Mouse (Mus musculus) neural tube, postnatal 0 days (tissue): ENCODE measurements around the gene Gapdhs. TPM values are rescaled to one million over a fixed set of nuclear protein-coding genes. Genes with fewer than 3 reads are reported as not detected.

ENCODE experiments used
- polyA plus RNA-seq: library from polyadenylated mRNA; unstranded; fragments of >200 nt; fragmentation: Nextera tagmentation; extraction: Ambion mirVana; gene quantifications from 2 replicates; pipeline ENCODE4 v1.2.1, GENCODE M21; 2015

Gapdhs gene
- 0.43 and 0.98 TPM in 2 replicates for polyA plus RNA-seq

DNA sequence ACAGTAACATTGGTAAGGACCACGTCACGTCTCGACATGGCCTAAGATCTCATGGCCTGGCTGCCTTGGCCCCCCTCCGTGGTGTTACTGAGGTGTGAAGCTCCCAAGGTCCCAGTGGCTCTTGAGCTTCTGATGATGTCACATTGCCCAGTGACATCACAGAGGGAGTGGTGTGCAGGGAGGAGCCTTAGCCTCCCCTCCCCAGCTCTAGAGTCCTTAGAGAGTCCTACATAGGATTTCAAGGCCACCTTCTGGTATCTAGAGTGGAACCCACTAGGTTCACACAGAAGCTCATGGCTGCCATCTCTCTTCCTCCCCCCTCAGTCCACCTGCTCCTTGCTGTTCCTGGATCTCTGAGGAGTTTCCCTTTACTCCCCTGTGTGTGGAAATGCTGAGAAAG lies at the start of gene Gapdhs:
Gene Gapdhs, minus strand, starts transcription at position 65 of the 400 bp plus-strand sequence.

DNA sequence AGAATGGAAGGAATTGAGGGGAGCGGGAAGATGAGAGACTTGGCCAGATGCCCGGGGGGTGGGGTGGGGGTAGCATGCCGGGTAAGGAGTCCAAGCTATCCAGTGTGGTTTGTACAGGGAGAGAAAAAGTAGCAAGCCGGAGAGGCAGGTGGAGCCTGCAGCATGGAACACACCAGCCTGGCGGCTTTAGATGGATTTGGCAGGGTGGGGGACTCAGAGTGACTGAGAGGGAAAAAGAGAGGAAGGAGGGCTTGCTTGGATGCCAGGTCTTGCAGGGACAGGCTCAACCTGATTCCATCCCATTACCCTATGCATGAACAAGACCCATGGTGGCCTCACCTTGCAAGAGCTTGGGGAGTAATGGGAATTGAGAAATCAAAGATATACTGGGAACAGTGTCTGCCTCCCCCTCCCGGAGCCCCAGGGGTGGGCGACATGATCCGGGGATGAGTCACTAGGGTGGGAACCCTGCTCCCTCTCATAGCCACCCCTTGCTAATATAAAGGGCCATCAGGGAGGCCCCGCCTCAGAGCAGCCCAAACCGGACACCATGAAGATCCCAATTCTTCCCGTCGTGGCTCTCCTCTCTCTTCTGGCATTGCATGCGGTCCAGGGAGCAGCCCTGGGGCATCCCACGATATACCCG lies 44.0 kb upstream of the Gapdhs start, which contains the start of gene Krtdap:
Gene Krtdap, plus strand, starts transcription at position 520 of the 646 bp plus-strand sequence.

DNA sequence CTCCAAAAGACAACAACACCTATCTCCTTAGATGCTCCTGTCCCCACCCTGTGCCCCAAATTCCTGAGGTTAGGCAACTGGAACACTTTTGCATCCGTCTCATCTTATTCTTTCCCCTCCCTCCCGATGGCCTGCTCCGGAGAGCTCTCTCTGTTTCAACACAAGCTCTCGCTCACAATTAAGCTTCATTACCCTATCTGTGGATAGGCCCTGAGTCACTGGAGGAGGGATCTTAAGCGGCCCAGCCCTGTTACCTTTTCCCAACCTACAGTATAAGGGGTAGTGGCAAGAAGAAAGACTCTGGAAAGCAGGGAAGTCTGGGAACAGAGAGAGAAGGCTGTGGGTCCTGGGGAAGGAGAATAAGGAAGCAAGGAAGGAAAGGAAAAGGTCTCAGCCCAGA lies 20.0 kb upstream of the Gapdhs start, which contains the start of gene Dmkn:
Gene Dmkn, plus strand, starts transcription at position 301 of the 400 bp plus-strand sequence.

DNA sequence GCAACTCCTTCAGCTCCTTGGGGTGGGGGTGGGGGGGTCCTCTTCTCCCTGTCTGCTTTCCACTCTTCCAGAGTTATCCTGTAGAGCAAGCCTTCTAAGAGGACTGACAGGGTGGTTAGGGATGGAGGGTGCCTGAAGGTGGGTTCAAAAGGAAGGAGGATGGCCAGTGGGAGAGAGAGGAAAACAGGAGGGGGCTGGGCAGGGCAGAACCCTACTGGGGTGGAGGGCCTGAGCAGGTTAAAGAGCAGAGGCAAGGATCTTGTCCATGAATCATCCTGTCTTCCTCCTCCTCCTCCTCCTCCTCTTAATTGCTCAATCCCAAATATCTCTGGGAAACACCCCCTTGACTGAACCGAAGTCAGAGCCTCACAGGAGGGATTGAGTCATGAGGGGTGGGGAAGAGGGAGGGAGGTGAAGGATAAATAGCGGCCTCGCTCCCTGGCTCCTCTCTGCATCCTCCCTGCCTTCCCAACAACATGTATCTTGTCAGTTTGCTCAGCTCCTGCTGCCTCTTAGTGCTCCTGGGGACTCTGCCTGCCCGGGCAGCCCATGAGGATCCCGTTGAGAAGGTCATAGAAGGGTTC lies 7.7 kb upstream of the Gapdhs start, which contains the start of gene Sbsn:
Gene Sbsn, plus strand, starts transcription at position 386 of the 584 bp plus-strand sequence.

DNA sequence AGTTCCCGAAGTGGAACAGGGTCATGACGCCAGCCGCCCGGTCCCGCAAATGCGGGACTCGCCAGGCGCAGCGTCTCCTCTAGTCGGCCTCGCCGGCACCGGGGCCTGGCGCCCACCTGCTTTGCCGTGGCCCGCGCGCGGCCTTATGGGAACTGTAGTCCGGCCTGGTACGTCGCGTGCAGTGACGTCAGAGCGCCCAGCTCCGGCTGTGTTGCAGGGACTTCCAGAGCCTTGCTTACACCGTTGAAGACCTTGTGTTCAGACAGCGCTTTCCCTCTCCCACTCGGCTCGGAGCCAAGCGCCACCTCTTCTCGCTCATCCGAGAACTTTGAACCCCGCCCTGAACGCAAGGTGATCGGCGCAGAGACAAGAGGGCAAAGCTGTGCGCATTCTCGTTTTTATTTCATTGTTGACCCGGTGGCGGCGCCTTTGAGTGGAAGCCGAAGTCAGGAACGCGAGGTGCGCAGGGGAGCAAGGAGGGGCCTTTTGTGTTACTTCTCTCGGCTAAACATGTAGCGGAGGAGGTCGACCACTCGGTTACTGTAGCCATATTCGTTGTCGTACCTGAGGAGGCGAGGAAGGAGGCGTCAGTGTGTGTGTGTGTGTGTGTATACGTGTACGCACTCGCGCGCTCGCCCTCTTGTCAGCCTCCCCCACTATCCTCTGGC lies 14.0 kb downstream of the Gapdhs start, which contains the start of gene Tmem147:
Gene Tmem147, minus strand, starts transcription at position 145 of the 668 bp plus-strand sequence.

DNA sequence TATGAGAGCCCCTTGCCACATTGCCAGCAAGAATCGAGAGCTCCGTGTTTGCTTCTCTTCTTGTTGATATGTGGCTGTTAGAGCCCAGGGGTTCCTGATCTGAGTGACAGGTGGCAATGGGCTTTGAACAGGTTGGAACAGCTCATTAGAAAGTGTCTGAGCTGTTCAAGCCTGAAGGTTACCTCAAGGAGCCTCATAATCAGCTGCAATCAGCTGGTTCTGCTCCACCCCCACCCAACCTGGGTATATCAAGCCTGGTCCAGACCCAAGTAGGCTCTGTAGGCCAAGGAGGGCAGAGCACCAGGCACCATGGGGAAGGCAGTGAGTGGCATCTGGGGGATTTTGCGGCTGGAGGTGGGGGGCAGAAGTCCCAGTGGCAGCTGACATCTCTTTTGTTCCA lies 31.5 kb downstream of the Gapdhs start, which contains the start of gene Atp4a:
Gene Atp4a, plus strand, starts transcription at position 268 of the 400 bp plus-strand sequence.

DNA sequence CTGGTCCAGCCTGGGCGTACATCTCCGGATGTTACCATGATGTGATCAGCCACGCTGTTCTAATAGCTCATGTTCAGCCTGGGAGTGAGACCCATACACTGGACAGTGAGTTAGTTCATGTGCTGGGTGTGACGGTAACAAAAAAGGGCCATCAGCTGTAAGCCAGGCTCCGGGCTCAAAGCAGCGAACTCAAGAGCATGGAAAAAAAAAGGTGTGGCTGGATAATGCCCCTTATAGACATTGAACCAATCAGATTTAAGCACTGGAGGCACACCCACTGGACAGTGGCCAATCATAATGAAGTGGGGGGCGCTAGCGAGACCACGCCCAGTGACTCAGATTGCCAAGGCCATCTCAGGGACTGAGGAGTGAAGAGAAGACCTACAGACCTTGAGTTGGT lies 44.9 kb downstream of the Gapdhs start, which contains the start of gene 2200002J24Rik:
Gene 2200002J24Rik, plus strand, starts transcription at position 338 of the 400 bp plus-strand sequence.

Other genes starting within 250 kb of the Gapdhs start
- gene Arhgap33, start 208.6 kb downstream of the Gapdhs start, polyA plus RNA-seq = 45.5 and 62.8 TPM in 2 replicates
- gene Hspb6, start 191.5 kb downstream of the Gapdhs start, polyA plus RNA-seq = 19.0 and 20.8 TPM in 2 replicates
- 3.0 and 4.7 TPM in 2 replicates for gene Proser3, start 191.4 kb downstream of the Gapdhs start, polyA plus RNA-seq
- gene Lin37, start 183.8 kb downstream of the Gapdhs start, polyA plus RNA-seq = 51.7 and 55.9 TPM in 2 replicates
- 102 and 106 TPM in 2 replicates for gene U2af1l4, start 180.4 kb downstream of the Gapdhs start, polyA plus RNA-seq
- gene Gm49396, start 180.3 kb downstream of the Gapdhs start, polyA plus RNA-seq = 6.7 and 8.0 TPM in 2 replicates
- gene Psenen, start 180.1 kb downstream of the Gapdhs start, polyA plus RNA-seq = 161 and 167 TPM in 2 replicates
- 1.6 and 4.3 TPM in 2 replicates for gene Igflr1, start 178.3 kb downstream of the Gapdhs start, polyA plus RNA-seq
- 5.3 and 8.5 TPM in 2 replicates for gene Kmt2b, start 155.0 kb downstream of the Gapdhs start, polyA plus RNA-seq
- 0.20 and 0.44 TPM in 2 replicates for gene Zbtb32, start 144.8 kb downstream of the Gapdhs start, polyA plus RNA-seq
- gene Upk1a, start 130.8 kb downstream of the Gapdhs start, polyA plus RNA-seq = 0.31 and 0.53 TPM in 2 replicates
- 1,537 and 1,621 TPM in 2 replicates for gene Cox6b1, start 117.5 kb downstream of the Gapdhs start, polyA plus RNA-seq
- 0.14 TPM in 1 of 2 replicates, not detected in the other for gene Etv2, start 107.8 kb downstream of the Gapdhs start, polyA plus RNA-seq
- 120 and 125 TPM in 2 replicates for gene Rbm42, start 93.4 kb downstream of the Gapdhs start, polyA plus RNA-seq
- gene Haus5, start 78.7 kb downstream of the Gapdhs start, polyA plus RNA-seq = 16.8 and 18.2 TPM in 2 replicates
- gene Pmis2, start 72.1 kb downstream of the Gapdhs start, polyA plus RNA-seq = not detected in 2 replicates
- not detected in 2 replicates for gene 2200002J24Rik, start 44.8 kb downstream of the Gapdhs start, polyA plus RNA-seq
- 6.1 and 6.3 TPM in 2 replicates for gene Atp4a, start 31.5 kb downstream of the Gapdhs start, polyA plus RNA-seq
- 359 and 361 TPM in 2 replicates for gene Tmem147, start 14.1 kb downstream of the Gapdhs start, polyA plus RNA-seq
- 3.3 and 3.7 TPM in 2 replicates for gene Sbsn, start 7.8 kb upstream of the Gapdhs start, polyA plus RNA-seq
- gene Dmkn, start 20.1 kb upstream of the Gapdhs start, polyA plus RNA-seq = 5.9 and 7.8 TPM in 2 replicates
- 7.9 and 15.2 TPM in 2 replicates for gene Krtdap, start 44.2 kb upstream of the Gapdhs start, polyA plus RNA-seq
- gene Ffar2, start 80.1 kb upstream of the Gapdhs start, polyA plus RNA-seq = 0.37 TPM in 1 of 2 replicates, not detected in the other
- not detected in 2 replicates for gene Ffar3, start 112.5 kb upstream of the Gapdhs start, polyA plus RNA-seq
- gene Ffar1, start 117.9 kb upstream of the Gapdhs start, polyA plus RNA-seq = not detected in 2 replicates
- 0.05 TPM in 1 of 2 replicates, not detected in the other for gene Cd22, start 136.7 kb upstream of the Gapdhs start, polyA plus RNA-seq
- gene Mag, start 171.2 kb upstream of the Gapdhs start, polyA plus RNA-seq = 19.5 and 38.7 TPM in 2 replicates
- gene Hamp2, start 181.0 kb upstream of the Gapdhs start, polyA plus RNA-seq = not detected in 2 replicates
- not detected in 2 replicates for gene Hamp, start 200.4 kb upstream of the Gapdhs start, polyA plus RNA-seq
- gene Usf2, start 213.1 kb upstream of the Gapdhs start, polyA plus RNA-seq = 28.6 and 34.2 TPM in 2 replicates
- gene Lsr, start 229.8 kb upstream of the Gapdhs start, polyA plus RNA-seq = 23.1 and 23.9 TPM in 2 replicates
- gene Fam187b, start 230.1 kb upstream of the Gapdhs start, polyA plus RNA-seq = 0.76 and 1.1 TPM in 2 replicates